Mouse (Mus musculus) forebrain, postnatal 0 days (tissue): ENCODE data around the gene Fam160a2. TPM values are rescaled to one million over a fixed set of nuclear protein-coding genes. Genes with fewer than 3 reads are reported as not detected.
"Not testable (repeated sequence)": the region's sequence is repeated elsewhere in the genome, so short reads cannot be mapped to it uniquely, and the experiment has no call there.

Source experiments
- ATAC-seq: fragments of 200-750 bp; cut with Nextera tagmentation; 2 replicates; pipeline ENCODE4 v1.8.0; 2017; ENCODE audit warnings: mild to moderate bottlenecking, moderate library complexity
- DNase-seq: peaks from one replicate; pipeline ENCODE4 v3.0.0-alpha.2; 2015
- H3K27ac ChIP-seq: fragments of 300-500 bp; sonication (generic); 2 replicates; pipeline ENCODE4 v1.5.1; 2014; ENCODE audit warnings: low read depth, mild to moderate bottlenecking, antibody characterized with exemption, low read length, moderate library complexity, mixed read lengths
- H3K27me3 ChIP-seq: fragments of 300-500 bp; sonication (generic); 2 replicates; pipeline ENCODE4 v1.6.1; 2014; ENCODE audit warnings: mild to moderate bottlenecking, low read length, mixed read lengths; ENCODE audit not compliant: insufficient read depth
- H3K36me3 ChIP-seq: fragments of 300-500 bp; sonication (generic); 2 replicates; pipeline ENCODE4 v1.6.1; 2014; ENCODE audit warnings: mild to moderate bottlenecking, moderate library complexity; ENCODE audit not compliant: insufficient read depth
- H3K4me1 ChIP-seq: fragments of 300-500 bp; sonication (generic); 2 replicates; pipeline ENCODE4 v1.6.1; 2014; ENCODE audit warnings: antibody characterized with exemption; ENCODE audit not compliant: insufficient read depth
- H3K4me2 ChIP-seq: fragments of 300-500 bp; sonication (generic); 2 replicates; pipeline ENCODE4 v1.6.1; 2014; ENCODE audit warnings: low read depth, mild to moderate bottlenecking, moderate library complexity
- H3K4me3 ChIP-seq: fragments of 300-500 bp; sonication (generic); 2 replicates; pipeline ENCODE4 v1.5.1; 2014; ENCODE audit warnings: low read depth, low read length, mixed read lengths
- H3K9ac ChIP-seq: fragments of 300-500 bp; sonication (generic); 2 replicates; pipeline ENCODE4 v1.6.1; 2014; ENCODE audit warnings: mild to moderate bottlenecking
- H3K9me3 ChIP-seq: fragments of 300-500 bp; sonication (generic); 2 replicates; pipeline ENCODE4 v1.6.1; 2016; ENCODE audit warnings: low read length
- CTCF ChIP-seq: sonication (generic); IDR thresholded peaks from 2 replicates; pipeline ENCODE4 v1.5.1; 2016; ENCODE audit warnings: antibody characterized with exemption, control low read depth, low read depth
- WGBS: fragments of 180-500 bp; shearing (Covaris S2); extraction: QIAGEN DNeasy Blood & Tissue Kit; methylation state at CpG from one replicate; pipeline ENCODE4 v1.1.7; 2014; 5-methylcytosine and 5-hydroxymethylcytosine counted together
- polyA plus RNA-seq: library from polyadenylated mRNA; unstranded; fragments of >200 nt; fragmentation: Nextera tagmentation; extraction: Ambion mirVana; gene quantifications from 2 replicates; pipeline ENCODE4 v1.2.1, GENCODE M21; 2015
- total RNA-seq: library from RNA; depleted of rRNA; stranded (reverse); fragments of >200 nt; gene quantifications from 2 replicates; pipeline ENCODE4 v1.2.3, GENCODE M21; 2014

Gene Fam160a2
- total and polyA plus RNA-seq, 2 experiments from 2014 or later, result 36.9 to 42.1 TPM

DNA sequence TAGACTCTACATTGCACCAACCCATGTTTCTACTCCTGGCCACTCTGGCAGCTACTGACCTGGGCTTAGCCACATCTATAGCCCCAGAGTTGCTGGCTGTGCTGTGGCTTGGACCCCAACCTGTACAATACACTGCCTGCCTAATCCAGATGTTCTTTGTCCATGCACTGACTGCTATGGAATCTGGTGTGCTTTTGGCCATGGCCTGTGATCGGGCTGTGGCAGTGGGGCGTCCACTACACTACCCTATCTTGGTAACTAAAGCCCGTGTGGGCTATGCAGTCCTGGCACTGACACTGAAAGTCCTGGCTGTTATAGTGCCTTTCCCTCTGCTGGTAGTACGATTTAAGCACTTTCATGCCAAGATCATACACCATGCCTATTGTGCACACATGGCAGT lies 31.3 kb downstream of the Fam160a2 start:
- Histone ChIP-seq H3K4me1 (no peaks in the 10 kb centered on the region), H3K36me3 (no peaks in the 10 kb centered on the region; the same call in none of the 2 replicates), H3K9ac (no peak overlapping the region), H3K27me3 (no peaks in the 10 kb centered on the region), H3K27ac (no peak overlapping the region), H3K4me2 (no peak overlapping the region), H3K9me3 (no peaks in the 10 kb centered on the region), H3K4me3 (no peak overlapping the region)
- ATAC-seq (no peak), DNase-seq (no peak)
- TF ChIP-seq CTCF, result no peak
- WGBS, result 94% methylated on average over 4 of the region's 4 CpGs

DNA sequence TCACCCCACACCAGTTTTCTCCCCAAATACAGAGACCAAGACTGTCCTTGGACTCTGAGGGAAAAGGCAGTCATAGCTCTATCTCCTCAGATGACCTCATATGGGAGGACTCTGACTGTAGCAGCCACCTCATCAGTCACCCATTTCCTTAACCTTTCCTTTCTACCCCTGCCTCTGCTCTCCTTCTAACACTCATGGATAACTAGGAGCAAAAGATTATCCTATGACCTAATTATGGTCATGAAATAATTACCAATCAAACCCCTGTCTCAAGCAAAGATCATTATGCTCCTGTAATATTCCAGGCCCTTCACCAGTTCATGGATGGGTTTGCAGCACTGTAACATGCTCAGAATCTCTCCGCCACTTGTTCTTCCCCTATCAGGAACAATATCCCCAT lies 31.9 kb downstream of the Fam160a2 start, which contains the start of gene Olfr692:
Gene Olfr692 (plus strand): TSS at position 301 of the 400 bp plus-strand sequence.
- no peaks in the 10 kb centered on the region for H3K9me3 ChIP-seq
- no peak for TF ChIP-seq CTCF
- no peaks in the 10 kb centered on the region for H3K27me3 ChIP-seq
- ATAC-seq, result no peak
- H3K27ac ChIP-seq, result no peak within 1 kb of the TSS
- H3K4me1 ChIP-seq, result no peaks in the 10 kb centered on the region
- H3K4me2 ChIP-seq, result no peak within 1 kb of the TSS
- H3K9ac ChIP-seq, result no peak within 1 kb of the TSS
- H3K36me3 ChIP-seq, result no peaks in the 10 kb centered on the region; the same call in 1 of the 2 replicates
- no peak for DNase-seq
- H3K4me3 ChIP-seq, result no peak within 1 kb of the TSS
- WGBS, result 100% methylated on average over 1 of the region's 1 CpGs

DNA sequence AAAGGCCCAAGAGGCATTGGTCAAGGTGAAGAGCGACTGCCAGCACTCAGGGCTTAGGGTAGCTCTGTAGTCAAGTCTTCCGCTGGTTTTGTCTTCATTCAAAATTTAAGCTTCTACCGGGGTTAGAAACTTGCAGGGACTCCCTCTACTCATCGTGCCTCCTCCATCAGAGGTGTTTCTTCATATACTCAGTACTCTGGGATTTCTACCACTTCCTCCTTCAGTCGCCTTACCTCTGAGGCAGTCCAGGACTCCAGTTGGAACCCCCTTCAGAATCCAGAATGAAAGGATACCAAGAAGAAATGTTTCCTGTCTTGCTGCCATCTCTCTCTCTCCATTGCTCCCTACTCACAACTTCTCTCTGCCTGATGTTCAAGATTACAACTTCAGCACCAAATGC lies 32.6 kb downstream of the Fam160a2 start:
- ATAC-seq, result no peak
- no peaks in the 10 kb centered on the region for H3K4me1 ChIP-seq
- H3K4me2 ChIP-seq, result no peak overlapping the region
- no peak overlapping the region for H3K27ac ChIP-seq
- no peaks in the 10 kb centered on the region for H3K9me3 ChIP-seq
- H3K27me3 ChIP-seq, result no peaks in the 10 kb centered on the region
- TF ChIP-seq CTCF, result no peak
- no peaks in the 10 kb centered on the region; the same call in 1 of the 2 replicates for H3K36me3 ChIP-seq
- no peak for DNase-seq
- 92% methylated on average over 5 of the region's 5 CpGs for WGBS
- H3K9ac ChIP-seq, result no peak overlapping the region
- H3K4me3 ChIP-seq, result no peak overlapping the region

DNA sequence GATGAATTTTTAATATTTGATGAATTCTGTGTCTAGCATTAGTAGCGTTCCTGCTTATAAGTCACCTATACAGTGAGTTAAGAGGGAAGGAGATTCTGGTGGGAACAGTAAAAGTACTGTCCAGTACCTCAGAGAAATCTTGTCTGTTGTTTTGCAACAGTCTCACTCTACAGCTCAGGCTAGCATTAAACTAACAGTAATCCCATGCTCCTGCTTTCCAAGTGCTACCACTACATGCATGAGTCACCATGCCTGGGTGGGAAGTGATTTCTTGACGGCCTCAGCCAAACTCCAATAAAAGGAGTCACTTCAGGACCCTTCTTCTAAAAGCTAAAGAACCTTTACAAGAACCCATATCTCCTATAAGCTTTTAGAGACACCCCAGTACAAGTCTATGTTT lies 38.1 kb downstream of the Fam160a2 start:
- WGBS, result 90% methylated on average over 2 of the region's 2 CpGs
- TF ChIP-seq CTCF, result no peak
- no peaks in the 10 kb centered on the region for H3K27me3 ChIP-seq
- H3K9me3 ChIP-seq, result no peaks in the 10 kb centered on the region
- H3K36me3 ChIP-seq, result no peaks in the 10 kb centered on the region
- H3K9ac ChIP-seq, result no peak overlapping the region
- no peak overlapping the region for H3K4me2 ChIP-seq
- H3K27ac ChIP-seq, result no peak overlapping the region
- ATAC-seq (no peak), DNase-seq (no peak)
- H3K4me1 ChIP-seq, result no peaks in the 10 kb centered on the region
- H3K4me3 ChIP-seq, result no peak overlapping the region

DNA sequence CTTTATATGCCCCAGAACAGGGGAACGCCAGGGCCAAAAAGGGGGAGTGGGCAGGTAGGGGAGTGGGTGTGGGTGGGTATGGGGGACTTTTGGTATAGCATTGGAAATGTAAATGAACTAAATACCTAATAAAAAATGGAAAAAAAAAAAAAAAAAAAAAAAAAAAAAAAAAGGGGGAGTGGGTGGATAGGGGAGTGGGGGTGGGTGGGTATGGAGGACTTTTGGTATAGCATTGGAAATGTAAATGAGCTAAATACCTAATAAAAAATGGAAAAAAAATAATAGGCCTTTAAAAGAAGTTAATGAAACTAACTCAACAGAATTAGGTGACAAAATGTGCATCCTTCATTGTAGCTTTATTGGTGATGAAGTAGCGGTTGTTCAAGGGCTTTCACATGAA lies 43.4 kb downstream of the Fam160a2 start:
- not testable (repeated sequence) for H3K4me2 ChIP-seq, H3K27ac ChIP-seq, DNase-seq, H3K27me3 ChIP-seq, H3K9ac ChIP-seq, H3K9me3 ChIP-seq, H3K4me3 ChIP-seq, ATAC-seq, H3K4me1 ChIP-seq, H3K36me3 ChIP-seq
- WGBS, result 100% methylated on average over 1 of the region's 2 CpGs

DNA sequence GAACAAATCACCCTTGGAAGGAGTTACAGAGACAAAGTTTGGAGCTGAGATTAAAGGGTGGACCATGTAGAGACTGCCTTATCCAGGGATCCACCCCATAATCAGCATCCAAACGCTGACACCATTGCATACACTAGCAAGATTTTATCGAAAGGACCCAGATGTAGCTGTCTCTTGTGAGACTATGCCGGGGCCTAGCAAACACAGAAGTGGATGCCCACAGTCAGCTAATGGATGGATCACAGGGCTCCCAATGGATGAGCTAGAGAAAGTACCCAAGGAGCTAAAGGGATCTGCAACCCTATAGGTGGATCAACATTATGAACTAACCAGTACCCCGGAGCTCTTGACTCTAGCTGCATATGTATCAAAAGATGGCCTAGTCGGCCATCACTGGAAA lies 43.8 kb downstream of the Fam160a2 start:
- H3K27me3 ChIP-seq, H3K4me1 ChIP-seq, ATAC-seq, H3K9me3 ChIP-seq, H3K9ac ChIP-seq, H3K27ac ChIP-seq, H3K4me3 ChIP-seq, H3K4me2 ChIP-seq, H3K36me3 ChIP-seq, DNase-seq: not testable (repeated sequence)
- WGBS, result no CpG with 5 or more reads among the region's 5 CpGs

DNA sequence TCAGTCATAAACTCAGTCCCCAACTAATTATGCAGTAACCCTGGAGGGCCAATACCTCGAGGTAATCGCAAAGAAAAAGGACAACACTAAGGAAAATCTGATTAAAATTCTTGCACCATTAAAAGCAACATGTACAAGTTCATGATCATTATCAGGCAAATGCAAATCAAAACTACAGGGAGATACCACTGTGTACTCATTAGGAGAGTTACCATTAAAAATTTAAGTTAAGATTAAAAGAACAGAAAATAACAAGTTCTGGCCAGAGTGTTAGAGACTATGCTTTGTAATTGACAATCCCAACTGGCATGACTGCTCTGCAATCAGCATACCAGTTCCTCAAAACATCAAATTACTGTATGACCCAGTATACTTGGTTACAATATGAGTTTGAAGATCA lies 57.1 kb downstream of the Fam160a2 start:
- H3K36me3 ChIP-seq, result no peaks in the 10 kb centered on the region
- H3K27ac ChIP-seq, result no peak overlapping the region
- no peaks in the 10 kb centered on the region for H3K27me3 ChIP-seq
- no peaks in the 10 kb centered on the region for H3K9me3 ChIP-seq
- H3K4me1 ChIP-seq, result no peaks in the 10 kb centered on the region
- no peak overlapping the region for H3K9ac ChIP-seq
- H3K4me2 ChIP-seq, result no peak overlapping the region
- ATAC-seq (no peak), DNase-seq (no peak)
- no peak for TF ChIP-seq CTCF
- WGBS, result 66% methylated on average over 2 of the region's 2 CpGs
- no peak overlapping the region for H3K4me3 ChIP-seq

DNA sequence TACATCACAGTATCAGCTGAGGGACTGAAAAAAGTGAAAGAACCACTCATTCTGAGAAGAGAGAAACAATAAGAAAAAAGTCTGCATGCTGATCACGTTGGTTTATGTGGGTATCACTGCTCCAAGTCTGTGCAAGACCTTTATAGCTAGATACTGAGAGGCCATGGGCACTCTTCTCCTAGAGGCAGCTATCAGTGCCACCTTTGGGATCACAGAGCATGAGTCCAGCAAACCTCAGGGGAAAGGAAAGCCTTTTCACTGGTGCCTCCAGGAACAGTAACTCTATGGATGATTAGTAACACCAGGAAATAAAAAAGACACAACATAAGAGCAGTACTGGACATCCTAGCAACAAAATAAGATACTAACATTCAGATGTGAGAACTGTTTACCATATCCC lies 57.7 kb downstream of the Fam160a2 start, which contains the start of gene Olfr691:
Gene Olfr691 (minus strand): TSS at position 101 of the 400 bp plus-strand sequence.
- DNase-seq (no peak), ATAC-seq (no peak)
- Histone ChIP-seq H3K36me3 (no peaks in the 10 kb centered on the region), H3K9ac (no peak within 1 kb of the TSS), H3K9me3 (no peaks in the 10 kb centered on the region), H3K4me3 (no peak within 1 kb of the TSS), H3K27me3 (no peaks in the 10 kb centered on the region), H3K4me2 (no peak within 1 kb of the TSS), H3K27ac (no peak within 1 kb of the TSS), H3K4me1 (no peaks in the 10 kb centered on the region)
- TF ChIP-seq CTCF, result no peak
- 58% methylated on average over 1 of the region's 1 CpGs for WGBS
